Mouse (Mus musculus) embryonic stem cell, embryonic (primary cell): ENCODE data around the gene Foxo3.

Experiments used
- CTCF ChIA-PET, 4 experiments: fragments of 300-600 bp in 2 of 4; fragments of 350-600 bp in 2 of 4; sonication (Branson Sonifier 250); formaldehyde crosslinking; loops; one replicate each; lab custom pipeline; 2022; ENCODE audit warnings: inconsistent platforms in 2 of 4; lab: Charles Lee
- POLR2A ChIA-PET, 4 experiments: fragments of 300-600 bp in 2 of 4; fragments of 350-600 bp in 2 of 4; sonication (Branson Sonifier 250); formaldehyde crosslinking; loops; one replicate each; lab custom pipeline; 2022; ENCODE audit warnings: antibody characterized with exemption in 4 of 4, inconsistent platforms in 1 of 4; lab: Charles Lee

Gene Foxo3

GRCm38 (mm10) chr10:42225184-42225935 is 51.2 kb downstream of the Foxo3 start:
- ChIA-PET CTCF (interaction anchor here in 1 of 4 experiments (1.0 kb wide), 1 partner anchor 63 kb away, joined by 3 read pairs; no protein-coding TSS in a partner anchor), POLR2A (interaction anchor here in 2 of 4 experiments (0.6 to 2.1 kb wide), 6 partner anchors 10 to 117 kb away, joined by 3 to 6 read pairs (median 4); no protein-coding TSS in a partner anchor)

DNA sequence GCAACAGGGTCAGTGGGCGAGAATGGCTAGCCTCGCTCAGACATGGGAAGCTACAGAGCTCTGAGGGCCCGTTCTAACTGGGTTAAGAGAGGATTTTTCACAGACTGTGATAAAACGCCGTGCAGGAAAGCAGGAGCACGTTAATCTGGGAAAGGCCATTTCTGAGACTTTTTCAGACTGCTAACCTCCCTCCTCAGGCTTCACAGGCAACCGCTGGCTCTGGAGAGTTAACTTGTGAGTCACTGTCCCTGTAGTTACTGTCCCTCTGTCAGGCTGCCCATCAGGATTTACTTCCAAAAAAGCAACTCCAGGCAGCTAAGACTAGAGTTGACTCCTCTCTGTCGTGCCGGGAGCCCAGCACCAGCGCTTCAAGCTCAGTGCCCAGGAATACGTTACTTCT is 54.6 kb downstream of the Foxo3 start:
- POLR2A ChIA-PET = interaction anchor here in 3 of 4 experiments (0.8 to 2.6 kb wide), 18 partner anchors 8 to 115 kb away, joined by 3 to 9 read pairs (median 6); no protein-coding TSS in a partner anchor
- CTCF ChIA-PET = interaction anchor here in 1 of 4 experiments (1.4 kb wide), 1 partner anchor 12 kb away, joined by 3 read pairs; no protein-coding TSS in a partner anchor

GRCm38 (mm10) chr10:42221136-42221891 is 55.2 kb downstream of the Foxo3 start:
- POLR2A ChIA-PET = interaction anchor here in 3 of 4 experiments (0.8 to 2.6 kb wide), 19 partner anchors 9 to 113 kb away, joined by 3 to 9 read pairs (median 6); no protein-coding TSS in a partner anchor
- CTCF ChIA-PET = interaction anchor here in 3 of 4 experiments (0.5 to 1.4 kb wide), 3 partner anchors 11 to 390 kb away, joined by 3 to 4 read pairs (median 3); no protein-coding TSS in a partner anchor

GRCm38 (mm10) chr10:42220418-42220952 is 56.1 kb downstream of the Foxo3 start:
- ChIA-PET CTCF (interaction anchor here in 1 of 4 experiments (0.5 kb wide), 1 partner anchor 389 kb away, joined by 3 read pairs; no protein-coding TSS in a partner anchor), POLR2A (interaction anchor here in 3 of 4 experiments (0.6 to 2.6 kb wide), 16 partner anchors 9 to 113 kb away, joined by 3 to 9 read pairs (median 6); no protein-coding TSS in a partner anchor)

GRCm38 (mm10) chr10:42211407-42211806 is 65.1 kb downstream of the Foxo3 start:
- POLR2A ChIA-PET = interaction anchor here in 3 of 4 experiments (0.9 to 1.7 kb wide), 6 partner anchors 12 to 160 kb away, joined by 3 to 6 read pairs (median 3); no protein-coding TSS in a partner anchor
- CTCF ChIA-PET = no interaction called here

DNA sequence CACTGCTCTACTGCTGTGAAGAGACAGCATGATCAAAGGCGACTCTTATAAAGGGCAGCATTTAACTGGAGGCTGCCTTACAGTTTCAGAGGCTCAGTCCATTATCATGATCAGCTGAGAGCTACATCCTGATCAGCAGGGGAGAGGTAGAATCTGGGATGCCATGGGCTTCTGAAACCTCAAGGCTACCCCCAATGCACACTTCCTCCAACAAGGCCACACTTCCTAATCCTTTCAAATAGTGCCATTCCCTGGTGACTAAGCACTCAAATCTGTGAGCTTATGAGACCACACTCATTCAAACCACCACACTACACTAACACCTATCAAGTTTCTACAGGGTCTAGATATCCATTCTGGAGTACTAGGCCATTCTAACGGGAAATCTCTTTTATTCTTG is 65.9 kb downstream of the Foxo3 start:
- ChIA-PET POLR2A (interaction anchor here (0.7 to 1.7 kb wide), 15 partner anchors 9 to 160 kb away, joined by 3 to 9 read pairs (median 4); no protein-coding TSS in a partner anchor), CTCF (interaction anchor here in 1 of 4 experiments (1.3 kb wide), 1 partner anchor 11 kb away, joined by 3 read pairs; no protein-coding TSS in a partner anchor)

GRCm38 (mm10) chr10:42209809-42210208 is 66.7 kb downstream of the Foxo3 start:
- POLR2A ChIA-PET = interaction anchor here (0.7 to 1.7 kb wide), 13 partner anchors 10 to 77 kb away, joined by 3 to 9 read pairs (median 4); no protein-coding TSS in a partner anchor
- CTCF ChIA-PET = interaction anchor here in 1 of 4 experiments (1.3 kb wide), 1 partner anchor 12 kb away, joined by 3 read pairs; no protein-coding TSS in a partner anchor

DNA sequence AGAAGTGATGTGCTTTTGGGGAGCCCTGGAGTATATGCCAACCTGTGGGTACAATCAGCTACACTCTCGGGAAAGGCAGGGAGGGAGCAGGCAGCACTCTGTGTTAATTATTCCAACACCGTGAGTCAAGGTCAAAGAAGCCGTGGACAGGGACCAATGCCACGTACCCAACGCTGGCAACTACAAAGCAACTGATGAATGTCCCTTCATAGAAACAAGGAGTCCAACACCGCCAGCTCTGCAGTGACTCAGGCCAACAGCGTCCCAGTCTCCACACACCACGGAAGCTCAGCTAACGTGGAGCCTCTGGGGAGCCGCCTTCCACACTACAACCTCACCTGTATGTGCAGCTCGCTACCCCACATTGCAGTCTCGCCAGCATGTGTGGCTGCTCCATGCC is 68.9 kb downstream of the Foxo3 start:
- ChIA-PET POLR2A (interaction anchor here in 3 of 4 experiments (0.7 to 2.3 kb wide), 11 partner anchors 10 to 471 kb away, joined by 3 to 8 read pairs (median 3); no protein-coding TSS in a partner anchor), CTCF (interaction anchor here in 1 of 4 experiments (1.2 kb wide), 1 partner anchor 84 kb away, joined by 5 read pairs; no protein-coding TSS in a partner anchor)

- ChIA-PET CTCF (interaction anchor here in 1 of 4 experiments (0.6 kb wide), 1 partner anchor 9 kb away, joined by 3 read pairs; no protein-coding TSS in a partner anchor), POLR2A (interaction anchor here in 2 of 4 experiments (0.6 to 1.6 kb wide), 3 partner anchors 10 to 25 kb away, joined by 3 to 7 read pairs (median 3); no protein-coding TSS in a partner anchor)
Measured at GRCm38 (mm10) chr10:42204768-42205412, 71.7 kb downstream of the Foxo3 start.

GRCm38 (mm10) chr10:42203321-42204155 is 73.0 kb downstream of the Foxo3 start:
- ChIA-PET CTCF (interaction anchor here in 1 of 4 experiments (0.7 kb wide), 1 partner anchor 322 kb away, joined by 4 read pairs; no protein-coding TSS in a partner anchor), POLR2A (interaction anchor here (0.6 to 1.6 kb wide), 6 partner anchors 11 to 596 kb away, joined by 3 read pairs; no protein-coding TSS in a partner anchor)

- POLR2A ChIA-PET = interaction anchor here in 2 of 4 experiments (0.7 to 1.4 kb wide), 4 partner anchors 10 to 208 kb away, joined by 3 read pairs; no protein-coding TSS in a partner anchor
- CTCF ChIA-PET = no interaction called here
Measured at GRCm38 (mm10) chr10:42202561-42202960, 74.0 kb downstream of the Foxo3 start.

GRCm38 (mm10) chr10:42199472-42199871 is 77.1 kb downstream of the Foxo3 start:
- ChIA-PET POLR2A (no interaction called here), CTCF (no interaction called here)

DNA sequence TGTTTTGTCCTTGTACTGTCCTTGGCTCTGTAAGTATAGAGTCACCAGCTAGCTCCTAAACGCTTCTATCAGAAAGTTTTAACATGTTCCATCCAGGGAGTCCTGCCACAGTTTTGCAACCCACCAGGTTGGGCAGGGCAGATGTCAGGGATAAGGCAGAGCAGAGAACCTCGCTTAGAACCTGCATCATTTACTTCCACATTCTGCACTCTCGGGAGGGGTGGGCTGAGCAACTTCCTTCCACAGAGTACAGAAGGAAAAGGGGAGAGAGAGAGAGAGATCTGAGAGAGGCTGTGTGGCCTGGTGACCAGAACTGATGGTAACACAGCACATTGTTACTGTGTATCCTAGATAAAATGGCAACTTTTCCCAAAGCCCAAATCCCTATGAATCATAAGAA is 77.9 kb downstream of the Foxo3 start:
- ChIA-PET CTCF (no interaction called here), POLR2A (interaction anchor here in 2 of 4 experiments (0.5 to 1.9 kb wide), 3 partner anchors 11 to 52 kb away, joined by 3 to 6 read pairs (median 3); no protein-coding TSS in a partner anchor)

DNA sequence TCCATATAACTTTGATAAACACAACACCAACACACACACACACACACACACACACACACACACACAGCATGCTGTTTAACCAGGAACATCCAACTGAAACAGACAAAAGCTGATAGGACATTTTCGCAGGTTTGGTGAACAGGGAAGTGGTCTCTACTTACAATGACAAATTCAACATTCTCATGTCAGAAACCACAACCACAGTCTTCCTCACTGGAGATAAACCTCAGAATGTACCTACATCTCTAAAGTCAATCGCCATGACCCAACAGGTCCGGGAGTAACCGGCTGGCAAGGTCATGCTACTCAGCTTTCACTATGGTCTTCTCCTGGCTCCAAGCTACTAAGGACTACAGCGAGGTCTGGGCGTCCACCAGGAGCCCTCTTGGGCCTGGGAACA is 81.8 kb downstream of the Foxo3 start:
- CTCF ChIA-PET = interaction anchor here in 3 of 4 experiments (0.5 to 0.6 kb wide), 3 partner anchors 16 to 152 kb away, joined by 3 to 4 read pairs (median 4); no protein-coding TSS in a partner anchor
- POLR2A ChIA-PET = interaction anchor here in 2 of 4 experiments (0.7 to 1.8 kb wide), 5 partner anchors 10 to 189 kb away, joined by 3 to 4 read pairs (median 4); no protein-coding TSS in a partner anchor

- CTCF ChIA-PET = interaction anchor here in 1 of 4 experiments (0.7 kb wide), 1 partner anchor 213 kb away, joined by 3 read pairs; no protein-coding TSS in a partner anchor
- POLR2A ChIA-PET = interaction anchor here in 2 of 4 experiments (0.6 to 1.8 kb wide), 5 partner anchors 41 to 84 kb away, joined by 3 to 7 read pairs (median 3); no protein-coding TSS in a partner anchor
Measured at GRCm38 (mm10) chr10:42193981-42194380, 82.6 kb downstream of the Foxo3 start.

DNA sequence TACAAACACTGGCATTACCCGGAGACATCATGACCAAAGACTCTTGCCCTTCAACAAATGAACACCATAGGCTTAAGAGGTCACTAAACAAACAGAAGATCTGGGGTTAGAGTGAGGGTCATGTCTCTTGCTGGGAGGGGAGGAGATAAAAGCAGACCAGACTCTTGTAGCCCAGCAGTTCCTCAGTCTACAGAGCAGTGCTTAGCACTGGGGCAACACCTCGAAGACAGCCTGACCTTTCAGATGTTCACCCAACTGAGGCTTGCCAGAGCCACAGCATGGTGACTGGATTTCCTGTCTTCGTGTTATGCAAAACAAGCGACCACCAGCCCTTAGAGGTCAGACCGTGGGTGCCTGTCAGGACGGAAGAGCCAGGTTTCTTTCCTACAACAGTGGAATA is 83.6 kb downstream of the Foxo3 start:
- ChIA-PET CTCF (interaction anchor here in 1 of 4 experiments (0.7 kb wide), 1 partner anchor 212 kb away, joined by 3 read pairs; no protein-coding TSS in a partner anchor), POLR2A (interaction anchor here in 2 of 4 experiments (1.1 to 1.4 kb wide), 4 partner anchors 10 to 85 kb away, joined by 3 to 7 read pairs (median 4); no protein-coding TSS in a partner anchor)
